Mouse (Mus musculus) left cerebral cortex, postnatal 36 days (tissue): ENCODE results near the gene Crtap. TPM values are rescaled to one million over a fixed set of nuclear protein-coding genes. Genes with fewer than 3 reads are reported as not detected.
"Not testable (repeated sequence)": the region's sequence is repeated elsewhere in the genome, so short reads cannot be mapped to it uniquely, and the experiment has no call there.

ENCODE experiments used
- DNase-seq, 2 experiments: peaks; one replicate each; pipeline ENCODE4 v3.0.0; 2021 to 2022; ENCODE audit warnings: low spot score in 2 of 2, mixed read lengths in 1 of 2
- intact Hi-C: fragments of 180-260 bp; cut with DNase I; formaldehyde crosslinking; loops from one replicate; pipeline ENCODE4 v1.15.1; 2025
- total RNA-seq, 2 experiments: library from RNA; stranded (reverse); gene quantifications; 2 replicates each; pipeline ENCODE4 v1.2.3; 2021

Gene Crtap
- total RNA-seq, 2 experiments from 2014 or later: 6.5 to 7.8 TPM

- intact Hi-C loops: no loop called here
Observed at GRCm38 (mm10) chr9:114368471-114368858, 22.0 kb downstream of the Crtap start.

GRCm38 (mm10) chr9:114367783-114368470, 22.5 kb downstream of the Crtap start:
- peak; percentile 84 to 88 for DNase-seq
- intact Hi-C loops: no loop called here

More at GRCm38 (mm10) chr9:114368471-114368858, 22.0 kb downstream of the Crtap start:
- DNase-seq: no peak

- intact Hi-C loops, DNase-seq: not testable (repeated sequence)
Observed at GRCm38 (mm10) chr9:114329855-114330254, 60.6 kb downstream of the Crtap start, which contains the start of gene Bcl2a1c. Gene Bcl2a1c (plus strand): TSS chr9:114330135.

GRCm38 (mm10) chr9:114328332-114328731, 62.1 kb downstream of the Crtap start:
- intact Hi-C loops, DNase-seq: not testable (repeated sequence)

GRCm38 (mm10) chr9:114326011-114326748, 64.3 kb downstream of the Crtap start:
- intact Hi-C loops: no loop called here
- DNase-seq: no peak

Other genes with a start within 250 kb of the Crtap start
- gene Bcl2a1c, start 60.5 kb downstream of the Crtap start, total RNA-seq: not detected
- 10 to 100 TPM; 24.5 to 26.5 TPM for gene Glb1, start 10.4 kb upstream of the Crtap start, total RNA-seq
- gene Tmppe, start 10.4 kb upstream of the Crtap start, total RNA-seq: 10 to 100 TPM; 10.3 to 11.5 TPM
- gene Ccr4, start 114.2 kb upstream of the Crtap start, total RNA-seq: not detected
- gene C130032M10Rik, start 125.0 kb upstream of the Crtap start, total RNA-seq: not detected
- under 1 TPM; 0.77 to 0.94 TPM for gene Trim71, start 173.7 kb upstream of the Crtap start, total RNA-seq
- 10 to 100 TPM; 38.2 to 51.7 TPM for gene Cnot10, start 249.5 kb upstream of the Crtap start, total RNA-seq